Mouse (Mus musculus) C2C12 (cell line): ENCODE data around the gene Cd79a.

Experiments used
- CEBPB ChIP-seq: IDR thresholded peaks from one replicate; pipeline ENCODE4 v1.6.1; 2011; ENCODE audit warnings: low read depth, mild to moderate bottlenecking, control low read depth, moderate library complexity
- CTCF ChIP-seq: IDR thresholded peaks from one replicate; pipeline ENCODE4 v1.5.1; 2011; ENCODE audit not compliant: control insufficient read depth, insufficient read depth, insufficient read length
- MYOG ChIP-seq: IDR thresholded peaks from one replicate; pipeline ENCODE4 v1.6.1; 2011; ENCODE audit not compliant: control insufficient read depth, insufficient read length; ENCODE audit errors: extremely low read depth

GRCm38 (mm10) chr7:24949958-24950623, 52.9 kb downstream of the Cd79a start:
- TF ChIP-seq CTCF, result peak; percentile 58
- no peak for TF ChIP-seq MYOG
- TF ChIP-seq CEBPB, result no peak
